Mouse (Mus musculus): Measurements from ENCODE around the gene Ldb1. TPM values are rescaled to one million over a fixed set of nuclear protein-coding genes. Genes with fewer than 3 reads are reported as not detected.

The Ldb1 gene
- 93.0 and 97.9 TPM in 2 replicates for polyA plus RNA-seq (2014; fragmentation: Nextera tagmentation; extraction: Ambion mirVana)

- WGBS: under 1% methylated on average over 68 of the region's 84 CpGs
- Histone ChIP-seq H3K27me3 (ENCODE audit: control insufficient read depth, insufficient read depth, low read length) (no peaks in the 10 kb centered on the region), H3K4me3 (ENCODE audit: low read depth, low read length) (peak within 1 kb of the TSS; percentile 95), H3K4me2 (ENCODE audit: low read depth) (peak within 1 kb of the TSS; percentile 80), H3K36me3 (ENCODE audit: control insufficient read depth, insufficient read depth, low read length) (no peaks in the 10 kb centered on the region), H3K9me3 (ENCODE audit: control insufficient read depth, low read length) (no peaks in the 10 kb centered on the region), H3K27ac (ENCODE audit: low read depth, low read length) (peak within 1 kb of the TSS; percentile 98), H3K9ac (ENCODE audit: low read length) (peak within 1 kb of the TSS; percentile 96), H3K4me1 (ENCODE audit: control insufficient read depth, insufficient read depth, low read length) (peaks cover 43% of the 10 kb centered on the region)
- ATAC-seq (ENCODE audit: insufficient read depth, low FRiP score, low TSS enrichment): peak; percentile 56
- peak; percentile 91 for DNase-seq (ENCODE audit: low spot score)
Measured at GRCm38 (mm10) chr19:46044993-46045695, at the start of gene Ldb1. Gene Ldb1 (minus strand): TSS chr19:46045214.

GRCm38 (mm10) chr19:46094144-46094543 is 49.1 kb upstream of the Ldb1 start:
- no peak overlapping the region for H3K27ac ChIP-seq (ENCODE audit: low read depth, low read length)
- H3K9me3 ChIP-seq (ENCODE audit: control insufficient read depth, low read length): no peaks in the 10 kb centered on the region
- no peaks in the 10 kb centered on the region for H3K27me3 ChIP-seq (ENCODE audit: control insufficient read depth, insufficient read depth, low read length)
- H3K36me3 ChIP-seq (ENCODE audit: control insufficient read depth, insufficient read depth, low read length): no peaks in the 10 kb centered on the region
- H3K4me1 ChIP-seq (ENCODE audit: control insufficient read depth, insufficient read depth, low read length): no peaks in the 10 kb centered on the region
- 91% methylated on average over 2 of the region's 2 CpGs for WGBS
- no peak overlapping the region for H3K4me3 ChIP-seq (ENCODE audit: low read depth, low read length)
- no peak overlapping the region for H3K9ac ChIP-seq (ENCODE audit: low read length)
- DNase-seq (ENCODE audit: low spot score): no peak
- ATAC-seq (ENCODE audit: insufficient read depth, low FRiP score, low TSS enrichment): no peak
- H3K4me2 ChIP-seq (ENCODE audit: low read depth): no peak overlapping the region

GRCm38 (mm10) chr19:46091641-46092040 is 46.6 kb upstream of the Ldb1 start:
- Histone ChIP-seq H3K36me3 (ENCODE audit: control insufficient read depth, insufficient read depth, low read length) (no peaks in the 10 kb centered on the region), H3K4me1 (ENCODE audit: control insufficient read depth, insufficient read depth, low read length) (no peaks in the 10 kb centered on the region), H3K4me3 (ENCODE audit: low read depth, low read length) (no peak overlapping the region), H3K27me3 (ENCODE audit: control insufficient read depth, insufficient read depth, low read length) (no peaks in the 10 kb centered on the region), H3K27ac (ENCODE audit: low read depth, low read length) (no peak overlapping the region), H3K4me2 (ENCODE audit: low read depth) (no peak overlapping the region), H3K9ac (ENCODE audit: low read length) (no peak overlapping the region), H3K9me3 (ENCODE audit: control insufficient read depth, low read length) (no peaks in the 10 kb centered on the region)
- ATAC-seq (ENCODE audit: insufficient read depth, low FRiP score, low TSS enrichment): no peak
- WGBS: 89% methylated on average over 4 of the region's 4 CpGs
- no peak for DNase-seq (ENCODE audit: low spot score)

- no peaks in the 10 kb centered on the region for H3K27me3 ChIP-seq (ENCODE audit: control insufficient read depth, insufficient read depth, low read length)
- H3K4me1 ChIP-seq (ENCODE audit: control insufficient read depth, insufficient read depth, low read length): no peaks in the 10 kb centered on the region
- ATAC-seq (ENCODE audit: insufficient read depth, low FRiP score, low TSS enrichment): no peak
- no peak overlapping the region for H3K4me3 ChIP-seq (ENCODE audit: low read depth, low read length)
- no peak overlapping the region for H3K9ac ChIP-seq (ENCODE audit: low read length)
- no peaks in the 10 kb centered on the region for H3K9me3 ChIP-seq (ENCODE audit: control insufficient read depth, low read length)
- H3K27ac ChIP-seq (ENCODE audit: low read depth, low read length): no peak overlapping the region
- peaks cover 19% of the 10 kb centered on the region for H3K36me3 ChIP-seq (ENCODE audit: control insufficient read depth, insufficient read depth, low read length)
- H3K4me2 ChIP-seq (ENCODE audit: low read depth): no peak overlapping the region
- WGBS: 92% methylated on average over 7 of the region's 7 CpGs
- no peak for DNase-seq (ENCODE audit: low spot score)
Measured at GRCm38 (mm10) chr19:46087871-46088270, 42.9 kb upstream of the Ldb1 start.

GRCm38 (mm10) chr19:46086337-46086736 is 41.3 kb upstream of the Ldb1 start:
- peak; percentile 59 for DNase-seq (ENCODE audit: low spot score)
- H3K9ac ChIP-seq (ENCODE audit: low read length): no peak overlapping the region
- ATAC-seq (ENCODE audit: insufficient read depth, low FRiP score, low TSS enrichment): no peak
- 56% methylated on average over 3 of the region's 3 CpGs for WGBS
- H3K27me3 ChIP-seq (ENCODE audit: control insufficient read depth, insufficient read depth, low read length): no peaks in the 10 kb centered on the region
- no peak overlapping the region for H3K4me3 ChIP-seq (ENCODE audit: low read depth, low read length)
- peaks cover 25% of the 10 kb centered on the region for H3K36me3 ChIP-seq (ENCODE audit: control insufficient read depth, insufficient read depth, low read length)
- H3K27ac ChIP-seq (ENCODE audit: low read depth, low read length): no peak overlapping the region
- H3K9me3 ChIP-seq (ENCODE audit: control insufficient read depth, low read length): no peaks in the 10 kb centered on the region
- H3K4me1 ChIP-seq (ENCODE audit: control insufficient read depth, insufficient read depth, low read length): no peaks in the 10 kb centered on the region
- no peak overlapping the region for H3K4me2 ChIP-seq (ENCODE audit: low read depth)

GRCm38 (mm10) chr19:46085185-46085584 is 40.2 kb upstream of the Ldb1 start:
- no peaks in the 10 kb centered on the region for H3K9me3 ChIP-seq (ENCODE audit: control insufficient read depth, low read length)
- no peaks in the 10 kb centered on the region for H3K27me3 ChIP-seq (ENCODE audit: control insufficient read depth, insufficient read depth, low read length)
- no peak overlapping the region for H3K9ac ChIP-seq (ENCODE audit: low read length)
- WGBS: 94% methylated on average over 8 of the region's 8 CpGs
- no peak overlapping the region for H3K4me2 ChIP-seq (ENCODE audit: low read depth)
- no peak for ATAC-seq (ENCODE audit: insufficient read depth, low FRiP score, low TSS enrichment)
- H3K4me1 ChIP-seq (ENCODE audit: control insufficient read depth, insufficient read depth, low read length): no peaks in the 10 kb centered on the region
- H3K4me3 ChIP-seq (ENCODE audit: low read depth, low read length): no peak overlapping the region
- H3K27ac ChIP-seq (ENCODE audit: low read depth, low read length): no peak overlapping the region
- DNase-seq (ENCODE audit: low spot score): no peak
- H3K36me3 ChIP-seq (ENCODE audit: control insufficient read depth, insufficient read depth, low read length): peaks cover 34% of the 10 kb centered on the region

- H3K27ac ChIP-seq (ENCODE audit: low read depth, low read length): no peak overlapping the region
- H3K36me3 ChIP-seq (ENCODE audit: control insufficient read depth, insufficient read depth, low read length): peaks cover 33% of the 10 kb centered on the region
- H3K27me3 ChIP-seq (ENCODE audit: control insufficient read depth, insufficient read depth, low read length): no peaks in the 10 kb centered on the region
- H3K9me3 ChIP-seq (ENCODE audit: control insufficient read depth, low read length): no peaks in the 10 kb centered on the region
- ATAC-seq (ENCODE audit: insufficient read depth, low FRiP score, low TSS enrichment) (no peak), DNase-seq (ENCODE audit: low spot score) (no peak)
- WGBS: 61% methylated on average over 3 of the region's 3 CpGs
- H3K9ac ChIP-seq (ENCODE audit: low read length): no peak overlapping the region
- no peak overlapping the region for H3K4me3 ChIP-seq (ENCODE audit: low read depth, low read length)
- H3K4me2 ChIP-seq (ENCODE audit: low read depth): no peak overlapping the region
- peaks cover 8% of the 10 kb centered on the region for H3K4me1 ChIP-seq (ENCODE audit: control insufficient read depth, insufficient read depth, low read length)
Measured at GRCm38 (mm10) chr19:46078535-46078934, 33.5 kb upstream of the Ldb1 start.

GRCm38 (mm10) chr19:46075616-46076607 is 30.9 kb upstream of the Ldb1 start, which contains the start of gene Nolc1:
Gene Nolc1 (plus strand): TSS chr19:46075863.
- H3K9ac ChIP-seq (ENCODE audit: low read length): peak within 1 kb of the TSS; percentile 82
- H3K27ac ChIP-seq (ENCODE audit: low read depth, low read length): 0 out of 2 replicates have a peak within 1 kb of the TSS, but pooled peaks have one; percentile 27
- H3K36me3 ChIP-seq (ENCODE audit: control insufficient read depth, insufficient read depth, low read length): peaks cover 22% of the 10 kb centered on the region
- under 1% methylated on average over 66 of the region's 66 CpGs for WGBS
- peak; percentile 100 for DNase-seq (ENCODE audit: low spot score)
- H3K27me3 ChIP-seq (ENCODE audit: control insufficient read depth, insufficient read depth, low read length): no peaks in the 10 kb centered on the region
- peaks cover 8% of the 10 kb centered on the region for H3K4me1 ChIP-seq (ENCODE audit: control insufficient read depth, insufficient read depth, low read length)
- no peaks in the 10 kb centered on the region for H3K9me3 ChIP-seq (ENCODE audit: control insufficient read depth, low read length)
- peak within 1 kb of the TSS; percentile 62 for H3K4me2 ChIP-seq (ENCODE audit: low read depth)
- peak within 1 kb of the TSS; percentile 88 for H3K4me3 ChIP-seq (ENCODE audit: low read depth, low read length)
- peak; percentile 92 for ATAC-seq (ENCODE audit: insufficient read depth, low FRiP score, low TSS enrichment)

Data from neural tube, embryonic 11.5 days (tissue).